ENCODE assay signal across 9 mouse cellular contexts in the genomic region with DNA sequence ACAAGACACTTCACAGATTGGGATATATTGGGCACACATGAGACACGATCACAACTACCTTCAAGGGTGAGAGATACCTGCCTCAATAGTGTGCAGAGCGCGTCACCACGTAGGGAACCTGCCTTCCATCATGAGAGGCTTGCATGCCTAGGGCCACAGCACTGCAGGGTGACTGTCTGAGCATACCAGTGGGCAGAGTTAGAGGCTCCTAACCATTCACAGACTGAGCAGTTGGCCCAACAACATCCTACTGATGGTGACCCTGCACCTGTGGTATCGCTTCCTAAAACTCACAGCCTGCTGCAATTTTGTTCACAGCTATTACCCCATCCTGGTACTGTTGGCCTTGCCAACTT. TPM values are rescaled to one million over a fixed set of nuclear protein-coding genes. Genes with fewer than 3 reads are reported as not detected.
A peak's percentile ranks its signal among the peaks of the same experiment; 100 is the strongest.
DNase-seq lines count a peak whose midpoint lies in the region; ATAC-seq and TF ChIP-seq lines count a peak whose summit lies in the region.
"Had no signal": no experiment of that assay in that cellular context is flagged by ENCODE, and none has a peak within 500 bp of the region (broad histone marks: within the 10 kb centered on the region; RNA-seq: fewer than 3 reads in every experiment).

No protein-coding gene starts in this region.

- H3K4me1 ChIP-seq in heart, embryonic 14.5 days (ENCODE audit: control insufficient read depth in 2 of 2, insufficient read depth in 2 of 2, low read length in 2 of 2) = peaks cover 32 to 46% of the 10 kb centered on the region in 2 experiments
- peaks cover 42% of the 10 kb centered on the region; the same call in 1 of the 2 replicates for H3K4me1 ChIP-seq in spleen, adult 2 months (ENCODE audit: control insufficient read depth, insufficient read depth, insufficient read length)
- H3K4me1 ChIP-seq in liver, embryonic 16.5 days (ENCODE audit: control insufficient read depth, low read depth, low read length) = peaks cover 50% of the 10 kb centered on the region

- intact Hi-C loops in left cerebral cortex, postnatal 14 days (cut with DNase I) = no loop called here

- no peak for ATAC-seq in heart, embryonic 14.5 days (ENCODE audit: insufficient number of reproducible peaks, insufficient read depth, low FRiP score, low read depth)
- no peak for ATAC-seq in liver, embryonic 16.5 days (ENCODE audit: low read depth)
- ATAC-seq in megakaryocyte progenitor cell, adult 5-6 weeks (replicated peaks; ENCODE audit: poor library complexity) = no peak

- 0 out of 2 replicates have a peak overlapping the region, but pooled peaks have one; percentile 90 for H3K4me2 ChIP-seq in heart, embryonic 14.5 days (ENCODE audit: low read length)
- peak overlapping the region; percentile 87; the same call in 1 of the 2 replicates for H3K4me2 ChIP-seq in liver, embryonic 16.5 days (ENCODE audit: low read depth, low read length)

- H3K36me3 ChIP-seq in heart, embryonic 14.5 days (ENCODE audit: control insufficient read depth, insufficient read depth, low read length) = no peaks in the 10 kb centered on the region
- H3K36me3 ChIP-seq in spleen, adult 2 months (ENCODE audit: control insufficient read depth, insufficient read depth, low read length) = 0 out of 2 replicates have a peak, but pooled peaks cover 1% of the 10 kb centered on the region
- no peaks in the 10 kb centered on the region for H3K36me3 ChIP-seq in liver, embryonic 16.5 days (ENCODE audit: control insufficient read depth, insufficient read depth)

- no peaks in the 10 kb centered on the region for H3K9me3 ChIP-seq in heart, embryonic 14.5 days (ENCODE audit: control insufficient read depth, low read length)
- no peaks in the 10 kb centered on the region for H3K9me3 ChIP-seq in liver, embryonic 16.5 days (replicated peaks; ENCODE audit: control insufficient read depth, low read length)

- 88% methylated on average over 5 of the region's 5 CpGs for WGBS in heart, embryonic 14.5 days
- 17% methylated on average over 5 of the region's 5 CpGs for WGBS in spleen, adult 2 months
- 59% methylated on average over 5 of the region's 5 CpGs for WGBS in liver, embryonic 16.5 days (ENCODE audit: insufficient replicate concordance)

- H3K27me3 ChIP-seq in heart, embryonic 14.5 days (ENCODE audit: control insufficient read depth, insufficient read depth, low read length) = no peaks in the 10 kb centered on the region
- H3K27me3 ChIP-seq in spleen, adult 2 months (ENCODE audit: control insufficient read depth, insufficient read depth, low read length) = no peaks in the 10 kb centered on the region
- H3K27me3 ChIP-seq in liver, embryonic 16.5 days (ENCODE audit: control insufficient read depth, insufficient read depth, low read depth, low read length) = no peaks in the 10 kb centered on the region

- no peak for TF ChIP-seq CTCF in spleen, adult 2 months (IDR thresholded peaks at IDR 0.05; ENCODE audit: extremely low read depth, insufficient read depth, insufficient read length, insufficient replicate concordance)

- H3K27ac ChIP-seq in heart, embryonic 14.5 days (replicated peaks in 1 of 2; ENCODE audit: control insufficient read depth in 1 of 2, insufficient read depth in 1 of 2, low read depth in 2 of 2, low read length in 2 of 2) = no peak overlapping the region
- peak overlapping the region; percentile 99 for H3K27ac ChIP-seq in spleen, adult 2 months (ENCODE audit: insufficient read depth, low read length)
- peak overlapping the region; percentile 16; the same call in 1 of the 2 replicates for H3K27ac ChIP-seq in liver, embryonic 16.5 days (ENCODE audit: low read length)

- no peak for DNase-seq in heart, adult 8-10 months (ENCODE audit: low spot score)
- DNase-seq in spleen, adult 2 months (ENCODE audit: low read depth in 1 of 2, low spot score in 2 of 2) = peak in 1 of 2 experiments; percentile 49
- DNase-seq in spleen, adult 12 weeks (ENCODE audit: low spot score) = no peak
- no peak for DNase-seq in left cerebral cortex, postnatal 14 days (ENCODE audit: low spot score in 2 of 2)
- no peak for DNase-seq in gastrocnemius, adult 18-20 months (ENCODE audit: low spot score)
- DNase-seq: kidney, adult 11 months had no signal

- no peak overlapping the region for H3K4me3 ChIP-seq in heart, embryonic 14.5 days (ENCODE audit: control insufficient read depth in 1 of 2, insufficient read depth in 1 of 2, low read depth in 1 of 2, low read length in 2 of 2)
- H3K4me3 ChIP-seq in spleen, adult 2 months (ENCODE audit: extremely low read depth, insufficient read depth, insufficient read length) = peak overlapping the region; percentile 43; the same call in 1 of the 2 replicates
- H3K4me3 ChIP-seq in liver, embryonic 16.5 days (ENCODE audit: low read depth, low read length) = peak overlapping the region; percentile 15; the same call in 1 of the 2 replicates

- H3K9ac ChIP-seq in heart, embryonic 14.5 days (ENCODE audit: low read length) = no peak overlapping the region; the same call in 1 of the 2 replicates
- no peak overlapping the region for H3K9ac ChIP-seq in liver, embryonic 16.5 days (ENCODE audit: low read depth, low read length)

- TF ChIP-seq POLR2A in spleen, adult 2 months (IDR thresholded peaks at IDR 0.05; ENCODE audit: low read depth, low read length) = peak; percentile 38; the same call in 1 of the 2 replicates

RNA-seq across cellular contexts. Expression of a gene that starts 2.4 kb away (rescaled TPM):
- polyA plus RNA-seq in heart, embryonic 14.5 days (2014; fragmentation: Nextera tagmentation; extraction: Ambion mirVana) = 12.1 and 12.8 TPM in 2 replicates
- 10 to 100 TPM; 48.7 to 55.9 (median 50.7) TPM for total RNA-seq in heart, adult 8-10 months (2022)
- polyA plus RNA-seq in spleen, adult 2 months (2012; rRNA removed) = 301 and 394 TPM in 2 replicates
- polyA plus RNA-seq in liver, embryonic 16.5 days (2015; fragmentation: Nextera tagmentation; extraction: Ambion mirVana) = 7.8 and 9.5 TPM in 2 replicates
- 149 and 172 TPM in 2 replicates for total RNA-seq in megakaryocyte progenitor cell, adult 5-6 weeks (2015)
- 207 and 336 TPM in 2 replicates for total RNA-seq in megakaryocyte progenitor cell, adult 5-6 weeks (2017)
- 100 to 1,000 TPM; 165 to 173 TPM for total RNA-seq in left cerebral cortex, postnatal 14 days (2021)
- 10 to 100 TPM; 50.7 to 60.8 TPM for total RNA-seq in gastrocnemius, adult 18-20 months (2021)

RNA-seq across cellular contexts. Expression of a gene that starts 20.7 kb away (rescaled TPM):
- polyA plus RNA-seq in heart, embryonic 14.5 days (2014; fragmentation: Nextera tagmentation; extraction: Ambion mirVana) = 1.1 and 1.4 TPM in 2 replicates
- total RNA-seq in heart, adult 8-10 months (2022) = 1 to 10 TPM in 1 of 4 experiments, under 1 TPM in 3; 0.59 to 2.1 (median 0.80) TPM
- 16.1 and 17.7 TPM in 2 replicates for polyA plus RNA-seq in spleen, adult 2 months (2012; rRNA removed)
- 1.1 and 1.2 TPM in 2 replicates for polyA plus RNA-seq in liver, embryonic 16.5 days (2015; fragmentation: Nextera tagmentation; extraction: Ambion mirVana)
- 1.7 and 3.8 TPM in 2 replicates for total RNA-seq in megakaryocyte progenitor cell, adult 5-6 weeks (2015)
- 1.9 and 5.7 TPM in 2 replicates for total RNA-seq in megakaryocyte progenitor cell, adult 5-6 weeks (2017)
- 10 to 100 TPM; 84.5 to 84.9 TPM for total RNA-seq in left cerebral cortex, postnatal 14 days (2021)
- under 1 TPM; 0.16 to 0.81 TPM for total RNA-seq in gastrocnemius, adult 18-20 months (2021)

RNA-seq across cellular contexts. Expression of a gene that starts 34.6 kb away (rescaled TPM):
- 7.6 and 8.0 TPM in 2 replicates for polyA plus RNA-seq in heart, embryonic 14.5 days (2014; fragmentation: Nextera tagmentation; extraction: Ambion mirVana)
- total RNA-seq in heart, adult 8-10 months (2022) = 10 to 100 TPM in 2 of 4 experiments, 1 to 10 TPM in 2; 6.1 to 11.4 (median 8.1) TPM
- 43.3 and 51.1 TPM in 2 replicates for polyA plus RNA-seq in spleen, adult 2 months (2012; rRNA removed)
- 2.1 TPM in 2 replicates for polyA plus RNA-seq in liver, embryonic 16.5 days (2015; fragmentation: Nextera tagmentation; extraction: Ambion mirVana)
- 6.2 and 7.5 TPM in 2 replicates for total RNA-seq in megakaryocyte progenitor cell, adult 5-6 weeks (2015)
- 8.1 and 9.7 TPM in 2 replicates for total RNA-seq in megakaryocyte progenitor cell, adult 5-6 weeks (2017)
- 10 to 100 TPM; 44.5 to 52.4 TPM for total RNA-seq in left cerebral cortex, postnatal 14 days (2021)
- 1 to 10 TPM; 2.8 to 3.4 TPM for total RNA-seq in gastrocnemius, adult 18-20 months (2021)

Comparison
In these comparisons a context has a peak if more than half of its experiments do, and no peak if none do; other contexts are left out.
1. H3K27ac ChIP-seq: peak in spleen, adult 2 months (single experiment) and liver, embryonic 16.5 days (single experiment); none in heart, embryonic 14.5 days (0 of 2).
2. H3K4me3 ChIP-seq: peak in spleen, adult 2 months (single experiment) and liver, embryonic 16.5 days (single experiment); none in heart, embryonic 14.5 days (0 of 2).
3. RNA of a gene that starts 20.7 kb away (total RNA-seq): 84.5 to 84.9 TPM in left cerebral cortex, postnatal 14 days; 1.7 to 5.7 TPM in megakaryocyte progenitor cell, adult 5-6 weeks, 0.59 to 2.1 TPM in heart, adult 8-10 months and 0.16 to 0.81 TPM in gastrocnemius, adult 18-20 months; every median in the first group is over 10 times any median in the second.